Mouse (Mus musculus): Measurements from ENCODE around the gene Map3k12. TPM values are rescaled to one million over a fixed set of nuclear protein-coding genes. Genes with fewer than 3 reads are reported as not detected.

Map3k12 gene
- total and polyA plus RNA-seq, 2 experiments from 2014 or later: 41.2 to 86.1 TPM

GRCm38 (mm10) chr15:102505073-102505769, 11.6 kb downstream of the Map3k12 start:
- no peak overlapping the region for H3K4me3 ChIP-seq (ENCODE audit: low read length)
- H3K36me3 ChIP-seq (ENCODE audit: insufficient read depth, low read length): peaks cover 61% of the 10 kb centered on the region
- no peak for DNase-seq (ENCODE audit: low spot score)
- H3K9ac ChIP-seq (replicated peaks; ENCODE audit: low read length): no peak overlapping the region
- no peak overlapping the region for H3K27ac ChIP-seq
- peaks cover 13% of the 10 kb centered on the region; the same call in 1 of the 2 replicates for H3K4me1 ChIP-seq (ENCODE audit: insufficient read depth, low read length)
- no peak overlapping the region for H3K4me2 ChIP-seq (ENCODE audit: low read depth, low read length)
- 78% methylated on average over 12 of the region's 12 CpGs for WGBS
- no peak; the same call in 1 of the 2 replicates for TF ChIP-seq CTCF (IDR thresholded peaks at IDR 0.05; ENCODE audit: low read depth)
- no peaks in the 10 kb centered on the region for H3K27me3 ChIP-seq (ENCODE audit: insufficient read depth, low read length)
- ATAC-seq: no peak
- no peaks in the 10 kb centered on the region for H3K9me3 ChIP-seq (ENCODE audit: low read length)

- Histone ChIP-seq H3K27ac (no peak overlapping the region), H3K4me2 (ENCODE audit: low read depth, low read length) (no peak overlapping the region), H3K9me3 (ENCODE audit: low read length) (no peaks in the 10 kb centered on the region), H3K27me3 (ENCODE audit: insufficient read depth, low read length) (no peaks in the 10 kb centered on the region), H3K36me3 (ENCODE audit: insufficient read depth, low read length) (peaks cover 71% of the 10 kb centered on the region), H3K4me3 (ENCODE audit: low read length) (no peak overlapping the region), H3K4me1 (ENCODE audit: insufficient read depth, low read length) (peaks cover 3% of the 10 kb centered on the region; the same call in 1 of the 2 replicates), H3K9ac (replicated peaks; ENCODE audit: low read length) (no peak overlapping the region)
- no peak for DNase-seq (ENCODE audit: low spot score)
- 91% methylated on average over 9 of the region's 9 CpGs for WGBS
- no peak for TF ChIP-seq CTCF (IDR thresholded peaks at IDR 0.05; ENCODE audit: low read depth)
- no peak for ATAC-seq
Observed at GRCm38 (mm10) chr15:102503924-102504782, 12.7 kb downstream of the Map3k12 start.

- no peak for TF ChIP-seq CTCF (IDR thresholded peaks at IDR 0.05; ENCODE audit: low read depth)
- no peaks in the 10 kb centered on the region for H3K27me3 ChIP-seq (ENCODE audit: insufficient read depth, low read length)
- no peak within 1 kb of the TSS for H3K27ac ChIP-seq
- no peak for ATAC-seq
- H3K4me2 ChIP-seq (ENCODE audit: low read depth, low read length): no peak within 1 kb of the TSS
- H3K4me1 ChIP-seq (ENCODE audit: insufficient read depth, low read length): no peaks in the 10 kb centered on the region
- peaks cover 76% of the 10 kb centered on the region for H3K36me3 ChIP-seq (ENCODE audit: insufficient read depth, low read length)
- DNase-seq (ENCODE audit: low spot score): no peak
- H3K9ac ChIP-seq (replicated peaks; ENCODE audit: low read length): no peak within 1 kb of the TSS
- no peak within 1 kb of the TSS for H3K4me3 ChIP-seq (ENCODE audit: low read length)
- H3K9me3 ChIP-seq (ENCODE audit: low read length): no peaks in the 10 kb centered on the region
- 94% methylated on average over 1 of the region's 1 CpGs for WGBS
Observed at GRCm38 (mm10) chr15:102503447-102503846, 13.4 kb downstream of the Map3k12 start, which contains the start of gene Gm10337. Gene Gm10337 (plus strand): TSS chr15:102503722.

GRCm38 (mm10) chr15:102502254-102502840, 14.5 kb downstream of the Map3k12 start:
- ATAC-seq: no peak
- Histone ChIP-seq H3K9ac (replicated peaks; ENCODE audit: low read length) (no peak overlapping the region), H3K9me3 (ENCODE audit: low read length) (no peaks in the 10 kb centered on the region), H3K4me1 (ENCODE audit: insufficient read depth, low read length) (no peaks in the 10 kb centered on the region), H3K27ac (no peak overlapping the region), H3K27me3 (ENCODE audit: insufficient read depth, low read length) (no peaks in the 10 kb centered on the region), H3K4me3 (ENCODE audit: low read length) (no peak overlapping the region), H3K4me2 (ENCODE audit: low read depth, low read length) (no peak overlapping the region), H3K36me3 (ENCODE audit: insufficient read depth, low read length) (peaks cover 80% of the 10 kb centered on the region)
- DNase-seq (ENCODE audit: low spot score): no peak
- 82% methylated on average over 9 of the region's 9 CpGs for WGBS
- TF ChIP-seq CTCF (IDR thresholded peaks at IDR 0.05; ENCODE audit: low read depth): no peak

GRCm38 (mm10) chr15:102501084-102501814, 15.6 kb downstream of the Map3k12 start:
- Histone ChIP-seq H3K4me1 (ENCODE audit: insufficient read depth, low read length) (no peaks in the 10 kb centered on the region), H3K27ac (no peak overlapping the region), H3K4me3 (ENCODE audit: low read length) (no peak overlapping the region), H3K27me3 (ENCODE audit: insufficient read depth, low read length) (no peaks in the 10 kb centered on the region), H3K9me3 (ENCODE audit: low read length) (no peaks in the 10 kb centered on the region), H3K36me3 (ENCODE audit: insufficient read depth, low read length) (peaks cover 81% of the 10 kb centered on the region), H3K9ac (replicated peaks; ENCODE audit: low read length) (no peak overlapping the region), H3K4me2 (ENCODE audit: low read depth, low read length) (no peak overlapping the region)
- DNase-seq (ENCODE audit: low spot score): no peak
- 0 out of 2 replicates have a peak, but pooled peaks have one; percentile 19 for ATAC-seq
- no peak for TF ChIP-seq CTCF (IDR thresholded peaks at IDR 0.05; ENCODE audit: low read depth)
- 91% methylated on average over 19 of the region's 19 CpGs for WGBS

GRCm38 (mm10) chr15:102500479-102500878, 16.4 kb downstream of the Map3k12 start:
- 94% methylated on average over 5 of the region's 5 CpGs for WGBS
- Histone ChIP-seq H3K4me1 (ENCODE audit: insufficient read depth, low read length) (no peaks in the 10 kb centered on the region), H3K9me3 (ENCODE audit: low read length) (no peaks in the 10 kb centered on the region), H3K4me2 (ENCODE audit: low read depth, low read length) (no peak overlapping the region), H3K4me3 (ENCODE audit: low read length) (no peak overlapping the region), H3K9ac (replicated peaks; ENCODE audit: low read length) (no peak overlapping the region), H3K27me3 (ENCODE audit: insufficient read depth, low read length) (no peaks in the 10 kb centered on the region), H3K36me3 (ENCODE audit: insufficient read depth, low read length) (peaks cover 73% of the 10 kb centered on the region), H3K27ac (no peak overlapping the region)
- no peak for ATAC-seq
- TF ChIP-seq CTCF (IDR thresholded peaks at IDR 0.05; ENCODE audit: low read depth): no peak
- no peak for DNase-seq (ENCODE audit: low spot score)
